Mouse (Mus musculus): Measurements from ENCODE around the gene Gm12886. TPM values are rescaled to one million over a fixed set of nuclear protein-coding genes. Genes with fewer than 3 reads are reported as not detected.

Gm12886 gene
- polyA plus RNA-seq (2017; shearing (Covaris generic)), result under 1 TPM in 1 of 2 experiments, not detected in 1; 0.58 TPM

DNA sequence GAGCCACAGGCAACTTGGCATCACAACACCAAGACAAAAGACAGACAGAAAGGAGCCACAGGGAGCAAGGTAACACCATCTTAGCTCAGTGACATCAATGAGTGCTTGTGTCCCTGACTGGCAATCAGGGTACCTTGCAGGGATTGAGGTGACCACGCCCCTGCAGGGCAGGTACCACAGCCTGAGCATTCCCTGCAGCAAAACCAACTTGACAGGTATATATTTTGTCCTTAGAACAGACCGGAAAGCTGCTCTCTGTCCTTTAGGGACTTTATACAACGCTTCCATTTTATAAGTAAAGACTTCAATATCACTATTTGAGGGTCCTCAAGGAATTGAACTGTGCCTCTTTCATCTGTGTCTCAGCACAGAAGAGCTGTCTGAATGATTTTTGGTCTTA is at the start of gene Gm12886:
TSS of gene Gm12886 (minus strand) at position 101 of the 400 bp plus-strand sequence.

Other genes starting within 250 kb of the Gm12886 start
- gene Rlf, start 208.0 kb downstream of the Gm12886 start, polyA plus RNA-seq (2017; shearing (Covaris generic)), result 10 to 100 TPM; 35.4 to 44.6 TPM
- under 1 TPM in 1 of 2 experiments, not detected in 1; 0.64 TPM for gene Gm12888, start 98.2 kb downstream of the Gm12886 start, polyA plus RNA-seq (2017; shearing (Covaris generic))
- gene Gm12887, start 199.0 kb upstream of the Gm12886 start, polyA plus RNA-seq (2017; shearing (Covaris generic)), result not detected